Mouse (Mus musculus): ENCODE measurements around the gene Amph. TPM values are rescaled to one million over a fixed set of nuclear protein-coding genes. Genes with fewer than 3 reads are reported as not detected.
A peak's percentile ranks its signal among the peaks of the same experiment; 100 is the strongest.
"Not testable (repeated sequence)": the region's sequence is repeated elsewhere in the genome, so short reads cannot be mapped to it uniquely, and the experiment has no call there.

Gene Amph
- total RNA-seq, 1 experiment from 2014 or later, result not detected

- ATAC-seq (replicated peaks; ENCODE audit: low read depth, poor library complexity, severe bottlenecking), result no peak
Measured at GRCm38 (mm10) chr13:19022310-19022709, 74.3 kb downstream of the Amph start.

GRCm38 (mm10) chr13:19025091-19025688 is 77.2 kb downstream of the Amph start:
- ATAC-seq (replicated peaks; ENCODE audit: low read depth, poor library complexity, severe bottlenecking), result no peak

GRCm38 (mm10) chr13:19025906-19026305 is 77.9 kb downstream of the Amph start:
- ATAC-seq (replicated peaks; ENCODE audit: low read depth, poor library complexity, severe bottlenecking), result no peak

- no peak for ATAC-seq (replicated peaks; ENCODE audit: low read depth, poor library complexity, severe bottlenecking)
Measured at GRCm38 (mm10) chr13:19026923-19027322, 78.9 kb downstream of the Amph start.

GRCm38 (mm10) chr13:19027766-19028350 is 79.9 kb downstream of the Amph start:
- no peak for ATAC-seq (replicated peaks; ENCODE audit: low read depth, poor library complexity, severe bottlenecking)

- ATAC-seq (replicated peaks; ENCODE audit: low read depth, poor library complexity, severe bottlenecking), result no peak
Measured at GRCm38 (mm10) chr13:19031916-19032688, 84.1 kb downstream of the Amph start.

GRCm38 (mm10) chr13:19052090-19052489 is 104.1 kb downstream of the Amph start:
- no peak for ATAC-seq (replicated peaks; ENCODE audit: low read depth, poor library complexity, severe bottlenecking)

GRCm38 (mm10) chr13:19054504-19054903 is 106.5 kb downstream of the Amph start:
- ATAC-seq (replicated peaks; ENCODE audit: low read depth, poor library complexity, severe bottlenecking), result no peak

- ATAC-seq (replicated peaks; ENCODE audit: low read depth, poor library complexity, severe bottlenecking), result no peak
Measured at GRCm38 (mm10) chr13:19072261-19072660, 124.3 kb downstream of the Amph start.

- no peak for ATAC-seq (replicated peaks; ENCODE audit: low read depth, poor library complexity, severe bottlenecking)
Measured at GRCm38 (mm10) chr13:19077427-19077826, 129.4 kb downstream of the Amph start.

GRCm38 (mm10) chr13:19081932-19082331 is 133.9 kb downstream of the Amph start:
- ATAC-seq (replicated peaks; ENCODE audit: low read depth, poor library complexity, severe bottlenecking), result no peak

- no peak for ATAC-seq (replicated peaks; ENCODE audit: low read depth, poor library complexity, severe bottlenecking)
Measured at GRCm38 (mm10) chr13:19094571-19094970, 146.6 kb downstream of the Amph start.

GRCm38 (mm10) chr13:19097117-19097516 is 149.1 kb downstream of the Amph start:
- no peak for ATAC-seq (replicated peaks; ENCODE audit: low read depth, poor library complexity, severe bottlenecking)

- ATAC-seq (replicated peaks; ENCODE audit: low read depth, poor library complexity, severe bottlenecking), result no peak
Measured at GRCm38 (mm10) chr13:19101889-19102402, 153.9 kb downstream of the Amph start.

GRCm38 (mm10) chr13:19106418-19106817 is 158.4 kb downstream of the Amph start:
- ATAC-seq (replicated peaks; ENCODE audit: low read depth, poor library complexity, severe bottlenecking), result no peak

GRCm38 (mm10) chr13:19109331-19109730 is 161.3 kb downstream of the Amph start:
- no peak for ATAC-seq (replicated peaks; ENCODE audit: low read depth, poor library complexity, severe bottlenecking)

- ATAC-seq (replicated peaks; ENCODE audit: low read depth, poor library complexity, severe bottlenecking), result peak; percentile 47
Measured at GRCm38 (mm10) chr13:19113034-19113922, 165.3 kb downstream of the Amph start.

GRCm38 (mm10) chr13:19114761-19115160 is 166.8 kb downstream of the Amph start:
- not testable (repeated sequence) for ATAC-seq (replicated peaks; ENCODE audit: low read depth, poor library complexity, severe bottlenecking)

- peak; percentile 87 for ATAC-seq (replicated peaks; ENCODE audit: low read depth, poor library complexity, severe bottlenecking)
Measured at GRCm38 (mm10) chr13:19126912-19127552, 179.0 kb downstream of the Amph start.

GRCm38 (mm10) chr13:19133833-19134232 is 185.8 kb downstream of the Amph start:
- ATAC-seq (replicated peaks; ENCODE audit: low read depth, poor library complexity, severe bottlenecking), result peak; percentile 89

Measured in common myeloid progenitor, adult 5-6 weeks (primary cell).